Mouse (Mus musculus): ENCODE results near the gene Mmp17. TPM values are rescaled to one million over a fixed set of nuclear protein-coding genes. Genes with fewer than 3 reads are reported as not detected.

Gene Mmp17
- polyA plus RNA-seq, 1 experiment from 2014 or later: 1.9 TPM

Other genes starting within 250 kb of the Mmp17 start
- gene Sfswap, start 82.9 kb upstream of the Mmp17 start, polyA plus RNA-seq (2015; fragmentation: Nextera tagmentation; extraction: Ambion mirVana): 38.6 and 40.9 TPM in 2 replicates
- gene Zfp11, start 85.9 kb downstream of the Mmp17 start, polyA plus RNA-seq (2015; fragmentation: Nextera tagmentation; extraction: Ambion mirVana): 4.2 and 5.3 TPM in 2 replicates
- not detected in 2 replicates for gene Sept14, start 124.3 kb downstream of the Mmp17 start, polyA plus RNA-seq (2015; fragmentation: Nextera tagmentation; extraction: Ambion mirVana)
- gene Mrps17, start 131.3 kb downstream of the Mmp17 start, polyA plus RNA-seq (2015; fragmentation: Nextera tagmentation; extraction: Ambion mirVana): 164 and 173 TPM in 2 replicates
- gene Nipsnap2, start 140.9 kb downstream of the Mmp17 start, polyA plus RNA-seq (2015; fragmentation: Nextera tagmentation; extraction: Ambion mirVana): 94.7 and 98.7 TPM in 2 replicates
- 32.7 and 33.5 TPM in 2 replicates for gene Psph, start 203.3 kb downstream of the Mmp17 start, polyA plus RNA-seq (2015; fragmentation: Nextera tagmentation; extraction: Ambion mirVana)

All from lung, embryonic 16.5 days (tissue).